Mouse (Mus musculus): ENCODE data around the gene Tctex1d4. TPM values are rescaled to one million over a fixed set of nuclear protein-coding genes. Genes with fewer than 3 reads are reported as not detected.

Tctex1d4 gene
- polyA plus RNA-seq, 1 experiment from 2014 or later = 0.21 TPM

- CTCF ChIA-PET = interaction anchor here (0.6 to 4.5 kb wide), 8 partner anchors 10 to 142 kb away, joined by 3 to 23 read pairs (median 4); partner anchors contain the start of gene Hectd3
- ATAC-seq (no peak), DNase-seq (ENCODE audit: low read depth, low spot score) (no peak)
- in situ Hi-C loops (cut with MboI; ENCODE audit: low pct_unique_long_range_greater_than_20kb) = no loop called here
- POLR2A ChIA-PET = no interaction called here
- TF ChIP-seq CTCF (IDR thresholded peaks at IDR 0.05) = no peak
- no peaks in the 10 kb centered on the region for H3K27me3 ChIP-seq
Measured at GRCm38 (mm10) chr4:117138295-117139216, 12.0 kb downstream of the Tctex1d4 start.

- CTCF ChIA-PET = interaction anchor here (1.1 to 4.5 kb wide), 10 partner anchors 11 to 143 kb away, joined by 3 to 23 read pairs (median 4); partner anchors contain the start of gene Hectd3
- H3K27me3 ChIP-seq = no peaks in the 10 kb centered on the region
- POLR2A ChIA-PET = no interaction called here
- in situ Hi-C loops (cut with MboI; ENCODE audit: low pct_unique_long_range_greater_than_20kb) = no loop called here
- ATAC-seq = no peak
- TF ChIP-seq CTCF (IDR thresholded peaks at IDR 0.05) = no peak
- DNase-seq (ENCODE audit: low read depth, low spot score) = no peak
Measured at GRCm38 (mm10) chr4:117139217-117139612, 12.6 kb downstream of the Tctex1d4 start.

GRCm38 (mm10) chr4:117140613-117141012, 14.0 kb downstream of the Tctex1d4 start:
- ChIA-PET CTCF (interaction anchor here (0.8 to 4.5 kb wide), 18 partner anchors 15 to 164 kb away, joined by 3 to 23 read pairs (median 4); partner anchors contain the start of genes Btbd19, Hectd3 and Tctex1d4), POLR2A (no interaction called here)
- ATAC-seq (no peak), DNase-seq (ENCODE audit: low read depth, low spot score) (no peak)
- in situ Hi-C loops (cut with MboI; ENCODE audit: low pct_unique_long_range_greater_than_20kb) = loop anchor here (5.0 kb wide), 1 partner anchor 143 kb away; the partner anchor contains the start of gene Hectd3
- TF ChIP-seq CTCF (IDR thresholded peaks at IDR 0.05) = no peak
- H3K27me3 ChIP-seq = no peaks in the 10 kb centered on the region

GRCm38 (mm10) chr4:117143023-117143422, 16.4 kb downstream of the Tctex1d4 start:
- CTCF ChIA-PET = interaction anchor here (4.5 kb wide), 1 partner anchor 139 kb away, joined by 23 read pairs; no protein-coding TSS in a partner anchor
- ATAC-seq (no peak), DNase-seq (ENCODE audit: low read depth, low spot score) (no peak)
- TF ChIP-seq CTCF (IDR thresholded peaks at IDR 0.05) = no peak
- H3K27me3 ChIP-seq = no peaks in the 10 kb centered on the region
- in situ Hi-C loops (cut with MboI; ENCODE audit: low pct_unique_long_range_greater_than_20kb) = loop anchor here (5.0 kb wide), 1 partner anchor 146 kb away; the partner anchor contains the start of gene Hectd3
- POLR2A ChIA-PET = interaction anchor here (0.6 kb wide), 1 partner anchor 678 kb away, joined by 7 read pairs; no protein-coding TSS in a partner anchor

GRCm38 (mm10) chr4:117145248-117145647, 18.7 kb downstream of the Tctex1d4 start:
- in situ Hi-C loops (cut with MboI; ENCODE audit: low pct_unique_long_range_greater_than_20kb) = no loop called here
- ChIA-PET CTCF (interaction anchor here (1.5 to 3.3 kb wide), 5 partner anchors 10 to 150 kb away, joined by 5 to 13 read pairs (median 6); partner anchors contain the start of genes Hectd3, Plk3 and Rps8), POLR2A (no interaction called here)
- H3K27me3 ChIP-seq = no peaks in the 10 kb centered on the region
- no peak for DNase-seq (ENCODE audit: low read depth, low spot score)
- no peak for ATAC-seq
- no peak for TF ChIP-seq CTCF (IDR thresholded peaks at IDR 0.05)

GRCm38 (mm10) chr4:117146176-117146575, 19.6 kb downstream of the Tctex1d4 start:
- POLR2A ChIA-PET = interaction anchor here (1.3 kb wide), 1 partner anchor 9 kb away, joined by 4 read pairs; no protein-coding TSS in a partner anchor
- ATAC-seq = no peak

GRCm38 (mm10) chr4:117148047-117148713, 21.6 kb downstream of the Tctex1d4 start:
- H3K27me3 ChIP-seq = no peaks in the 10 kb centered on the region
- no peak for ATAC-seq
- DNase-seq (ENCODE audit: low read depth, low spot score) = no peak
- in situ Hi-C loops (cut with MboI; ENCODE audit: low pct_unique_long_range_greater_than_20kb) = no loop called here
- CTCF ChIA-PET = no interaction called here
- no peak for TF ChIP-seq CTCF (IDR thresholded peaks at IDR 0.05)
- POLR2A ChIA-PET = interaction anchor here (1.6 to 1.8 kb wide), 2 partner anchors 29 to 153 kb away, joined by 3 to 6 read pairs; no protein-coding TSS in a partner anchor

More at GRCm38 (mm10) chr4:117146176-117146575, 19.6 kb downstream of the Tctex1d4 start:
- no peak for DNase-seq (ENCODE audit: low read depth, low spot score)
- H3K27me3 ChIP-seq = no peaks in the 10 kb centered on the region
- in situ Hi-C loops (cut with MboI; ENCODE audit: low pct_unique_long_range_greater_than_20kb) = no loop called here
- peak; percentile 99 for TF ChIP-seq CTCF (IDR thresholded peaks at IDR 0.05)
- CTCF ChIA-PET = interaction anchor here (0.6 to 3.3 kb wide), 15 partner anchors 9 to 209 kb away, joined by 3 to 13 read pairs (median 4); partner anchors contain the start of genes Hectd3, Plk3, Rps8 and Tctex1d4

- ChIA-PET CTCF (no interaction called here), POLR2A (interaction anchor here (0.7 to 1.8 kb wide), 4 partner anchors 28 to 1283 kb away, joined by 3 to 6 read pairs (median 4); no protein-coding TSS in a partner anchor)
- no peak for ATAC-seq
- TF ChIP-seq CTCF (IDR thresholded peaks at IDR 0.05) = no peak
- in situ Hi-C loops (cut with MboI; ENCODE audit: low pct_unique_long_range_greater_than_20kb) = no loop called here
- no peaks in the 10 kb centered on the region for H3K27me3 ChIP-seq
- DNase-seq (ENCODE audit: low read depth, low spot score) = no peak
Measured at GRCm38 (mm10) chr4:117148815-117149214, 22.2 kb downstream of the Tctex1d4 start.

GRCm38 (mm10) chr4:117149291-117150211, 23.0 kb downstream of the Tctex1d4 start:
- in situ Hi-C loops (cut with MboI; ENCODE audit: low pct_unique_long_range_greater_than_20kb) = loop anchor here (5.0 kb wide), 1 partner anchor 68 kb away; no protein-coding TSS in a partner anchor
- ChIA-PET CTCF (no interaction called here), POLR2A (interaction anchor here (0.7 to 1.8 kb wide), 3 partner anchors 27 to 1282 kb away, joined by 3 to 6 read pairs (median 4); no protein-coding TSS in a partner anchor)
- no peak for ATAC-seq
- H3K27me3 ChIP-seq = no peaks in the 10 kb centered on the region
- TF ChIP-seq CTCF (IDR thresholded peaks at IDR 0.05) = no peak
- DNase-seq (ENCODE audit: low read depth, low spot score) = no peak
